Mouse (Mus musculus): ENCODE measurements around the gene Cstf2t.

- TF ChIP-seq POLR2A (IDR thresholded peaks at IDR 0.05; ENCODE audit: low read depth, low read length) = peak; percentile 90
- TF ChIP-seq CHD1 (IDR thresholded peaks at IDR 0.05; ENCODE audit: low read depth, low read length) = no peak
- peak; percentile 90 for TF ChIP-seq TCF12 (IDR thresholded peaks at IDR 0.05; ENCODE audit: low read depth, low read length)
- no peak for TF ChIP-seq CTCF (conservative IDR thresholded peaks at IDR 0.05 in 1 of 2, IDR thresholded peaks at IDR 0.05 in 1 of 2; ENCODE audit: low read depth in 2 of 2, low read length in 2 of 2)
- TF ChIP-seq SMC3 (IDR thresholded peaks at IDR 0.05; ENCODE audit: low read depth, low read length) = no peak
- TF ChIP-seq EP300 (IDR thresholded peaks at IDR 0.05; ENCODE audit: low read length) = no peak
- TF ChIP-seq ZNF384 (IDR thresholded peaks at IDR 0.05; ENCODE audit: low read depth, low read length) = no peak
- TF ChIP-seq E2F4 (IDR thresholded peaks at IDR 0.05; ENCODE audit: insufficient replicate concordance, low read depth, low read length) = peak; percentile 40; the same call in 1 of the 2 replicates
- TF ChIP-seq MAZ (IDR thresholded peaks at IDR 0.05; ENCODE audit: low read depth, low read length) = peak; percentile 71; the same call in 1 of the 2 replicates
- TF ChIP-seq MEF2A (IDR thresholded peaks at IDR 0.05; ENCODE audit: borderline replicate concordance, low read depth, low read length) = peak; percentile 82
- peak; percentile 91; the same call in 1 of the 2 replicates for TF ChIP-seq POLR2AphosphoS2 (IDR thresholded peaks at IDR 0.05; ENCODE audit: low read depth, low read length)
- peak; percentile 95 for TF ChIP-seq KAT2A (IDR thresholded peaks at IDR 0.05; ENCODE audit: insufficient replicate concordance, low read length)
Observed at GRCm38 (mm10) chr19:31082662-31083429, at the start of gene Cstf2t.

All from CH12.LX (cell line).